Mouse (Mus musculus) embryonic facial prominence, embryonic 11.5 days (tissue): ENCODE measurements at regions not wholly inside any gene's neighbourhood (a gene's known extent, or its start where the extent isn't known, plus 50 kb on each side); places are given as distances from the start of the nearest gene placed in this dataset.

Source experiments
- ATAC-seq: fragments of 200-750 bp; cut with Nextera tagmentation; replicated peaks from 2 replicates; pipeline ENCODE4 v1.8.0; 2017; ENCODE audit warnings: low read depth; ENCODE audit not compliant: insufficient number of reproducible peaks, low FRiP score, low TSS enrichment
- DNase-seq: peaks from one replicate; pipeline ENCODE4 v3.0.0-alpha.2; 2015; ENCODE audit warnings: low spot score
- H3K27ac ChIP-seq: fragments of 300-500 bp; sonication (generic); replicated peaks from 2 replicates; pipeline ENCODE4 v1.5.1; 2014; ENCODE audit warnings: mild to moderate bottlenecking, low read depth, low read length, control low read depth
- H3K27me3 ChIP-seq: fragments of 300-500 bp; sonication (generic); 2 replicates; pipeline ENCODE4 v1.6.1; 2014; ENCODE audit warnings: mild to moderate bottlenecking, low read length, moderate library complexity, mixed read lengths; ENCODE audit not compliant: control insufficient read depth, insufficient read depth
- H3K36me3 ChIP-seq: fragments of 300-500 bp; sonication (generic); replicated peaks from 2 replicates; pipeline ENCODE4 v1.6.1; 2014; ENCODE audit warnings: low read depth, mild to moderate bottlenecking, low read length, moderate library complexity, mixed read lengths; ENCODE audit not compliant: control insufficient read depth, insufficient read depth
- H3K4me1 ChIP-seq: fragments of 300-500 bp; sonication (generic); 2 replicates; pipeline ENCODE4 v1.6.1; 2014; ENCODE audit warnings: low read length, mixed read lengths; ENCODE audit not compliant: control insufficient read depth, insufficient read depth
- H3K4me2 ChIP-seq: fragments of 300-500 bp; sonication (generic); 2 replicates; pipeline ENCODE4 v1.6.1; 2014; ENCODE audit warnings: low read depth, mild to moderate bottlenecking, control low read depth, low read length, moderate library complexity
- H3K4me3 ChIP-seq: fragments of 300-500 bp; sonication (generic); 2 replicates; pipeline ENCODE4 v1.5.1; 2014; ENCODE audit warnings: low read depth, low read length, control low read depth
- H3K9ac ChIP-seq: fragments of 300-500 bp; sonication (generic); replicated peaks from 2 replicates; pipeline ENCODE4 v1.6.1; 2014; ENCODE audit warnings: mild to moderate bottlenecking, control low read depth, low read length
- H3K9me3 ChIP-seq: fragments of 300-500 bp; sonication (generic); replicated peaks from 2 replicates; pipeline ENCODE4 v1.6.1; 2016; ENCODE audit warnings: mild to moderate bottlenecking, low read length, inconsistent platforms, mixed read lengths; ENCODE audit not compliant: control insufficient read depth
- WGBS: fragments of 180-500 bp; shearing (Covaris S2); extraction: QIAGEN DNeasy Blood & Tissue Kit; methylation state at CpG from one replicate; pipeline ENCODE4 v1.1.7; 2014; 5-methylcytosine and 5-hydroxymethylcytosine counted together

GRCm38 (mm10) chr17:47234343-47234742, 134.3 kb upstream of the Mrps10 start:
- Histone ChIP-seq H3K9me3 (no peaks in the 10 kb centered on the region), H3K36me3 (peaks cover 6% of the 10 kb centered on the region)
- 88% methylated on average over 11 of the region's 11 CpGs for WGBS

GRCm38 (mm10) chr17:47233003-47233678, 135.5 kb upstream of the Mrps10 start:
- WGBS = 85% methylated on average over 8 of the region's 8 CpGs

More at GRCm38 (mm10) chr17:47234343-47234742, 134.3 kb upstream of the Mrps10 start:
- no peak overlapping the region for H3K27ac ChIP-seq
- no peaks in the 10 kb centered on the region for H3K27me3 ChIP-seq
- DNase-seq = no peak
- ATAC-seq = no peak
- H3K4me1 ChIP-seq = no peaks in the 10 kb centered on the region
- H3K9ac ChIP-seq = no peak overlapping the region
- no peak overlapping the region for H3K4me2 ChIP-seq
- no peak overlapping the region for H3K4me3 ChIP-seq

GRCm38 (mm10) chr17:47230715-47231114, 138.0 kb upstream of the Mrps10 start:
- no peaks in the 10 kb centered on the region for H3K27me3 ChIP-seq
- H3K9ac ChIP-seq = no peak overlapping the region
- no peak for DNase-seq
- ATAC-seq = no peak
- H3K4me2 ChIP-seq = no peak overlapping the region
- H3K27ac ChIP-seq = no peak overlapping the region
- H3K9me3 ChIP-seq = no peaks in the 10 kb centered on the region; the same call in 1 of the 2 replicates
- H3K4me1 ChIP-seq = no peaks in the 10 kb centered on the region
- WGBS = 97% methylated on average over 10 of the region's 10 CpGs
- H3K36me3 ChIP-seq = peaks cover 6% of the 10 kb centered on the region
- H3K4me3 ChIP-seq = no peak overlapping the region

More at GRCm38 (mm10) chr17:47233003-47233678, 135.5 kb upstream of the Mrps10 start:
- DNase-seq = no peak
- Histone ChIP-seq H3K27ac (no peak overlapping the region), H3K4me1 (no peaks in the 10 kb centered on the region), H3K9me3 (no peaks in the 10 kb centered on the region; the same call in 1 of the 2 replicates), H3K4me2 (no peak overlapping the region), H3K4me3 (no peak overlapping the region), H3K9ac (no peak overlapping the region), H3K27me3 (no peaks in the 10 kb centered on the region), H3K36me3 (peaks cover 6% of the 10 kb centered on the region)
- ATAC-seq = no peak

GRCm38 (mm10) chr17:47226391-47226790, 142.3 kb upstream of the Mrps10 start:
- 83% methylated on average over 11 of the region's 11 CpGs for WGBS
- no peak for DNase-seq
- no peak for ATAC-seq

GRCm38 (mm10) chr17:47225306-47226269, 143.1 kb upstream of the Mrps10 start:
- H3K27me3 ChIP-seq = no peaks in the 10 kb centered on the region
- ATAC-seq = no peak
- H3K4me1 ChIP-seq = no peaks in the 10 kb centered on the region
- no peak overlapping the region for H3K9ac ChIP-seq
- no peak overlapping the region for H3K4me2 ChIP-seq
- WGBS = 72% methylated on average over 18 of the region's 18 CpGs
- H3K27ac ChIP-seq = no peak overlapping the region
- peaks cover 4% of the 10 kb centered on the region; the same call in 1 of the 2 replicates for H3K36me3 ChIP-seq
- no peaks in the 10 kb centered on the region; the same call in 1 of the 2 replicates for H3K9me3 ChIP-seq
- H3K4me3 ChIP-seq = no peak overlapping the region
- DNase-seq = no peak

More at GRCm38 (mm10) chr17:47226391-47226790, 142.3 kb upstream of the Mrps10 start:
- Histone ChIP-seq H3K9me3 (no peaks in the 10 kb centered on the region; the same call in 1 of the 2 replicates), H3K27me3 (no peaks in the 10 kb centered on the region), H3K4me1 (no peaks in the 10 kb centered on the region), H3K27ac (no peak overlapping the region), H3K4me3 (no peak overlapping the region), H3K9ac (no peak overlapping the region), H3K4me2 (no peak overlapping the region), H3K36me3 (peaks cover 6% of the 10 kb centered on the region)

GRCm38 (mm10) chr17:47221068-47221796, 147.5 kb upstream of the Mrps10 start:
- DNase-seq (no peak), ATAC-seq (no peak)
- Histone ChIP-seq H3K4me3 (no peak overlapping the region), H3K4me1 (no peaks in the 10 kb centered on the region), H3K9me3 (no peaks in the 10 kb centered on the region), H3K36me3 (no peaks in the 10 kb centered on the region), H3K27ac (no peak overlapping the region), H3K4me2 (no peak overlapping the region), H3K27me3 (no peaks in the 10 kb centered on the region), H3K9ac (no peak overlapping the region)
- WGBS = 91% methylated on average over 14 of the region's 14 CpGs

GRCm38 (mm10) chr17:47219846-47220245, 148.8 kb upstream of the Mrps10 start:
- Histone ChIP-seq H3K27me3 (no peaks in the 10 kb centered on the region), H3K4me2 (no peak overlapping the region), H3K27ac (no peak overlapping the region), H3K4me1 (no peaks in the 10 kb centered on the region), H3K4me3 (no peak overlapping the region), H3K9ac (no peak overlapping the region), H3K9me3 (no peaks in the 10 kb centered on the region), H3K36me3 (no peaks in the 10 kb centered on the region)
- ATAC-seq (no peak), DNase-seq (no peak)
- 90% methylated on average over 2 of the region's 2 CpGs for WGBS
